Comparison of ENCODE assay signal across 8 mouse cellular contexts in the genomic region with DNA sequence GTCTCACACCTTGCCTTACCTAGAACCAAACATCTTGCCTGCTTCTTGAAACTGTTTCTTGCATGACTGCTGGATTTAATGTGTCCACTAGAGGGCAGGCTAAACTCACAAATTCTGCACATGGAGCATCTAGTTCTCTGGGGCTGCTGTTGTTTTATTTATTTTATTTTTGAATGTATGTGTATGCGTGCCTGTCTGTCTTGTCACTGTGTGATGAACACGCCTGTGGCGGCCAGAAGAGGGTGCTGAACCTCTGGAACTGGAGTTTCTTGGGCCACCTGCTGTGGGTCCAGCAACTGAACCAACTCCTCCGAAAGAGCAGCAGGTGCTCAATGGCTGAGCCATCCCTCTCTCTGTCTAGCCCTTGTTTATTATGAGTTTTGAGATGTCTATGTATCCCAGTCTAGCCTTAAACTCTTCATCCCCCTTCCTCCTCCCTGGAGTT. TPM values are rescaled to one million over a fixed set of nuclear protein-coding genes. Genes with fewer than 3 reads are reported as not detected.
A peak's percentile ranks its signal among the peaks of the same experiment; 100 is the strongest.
DNase-seq lines count a peak whose midpoint lies in the region; ATAC-seq and TF ChIP-seq lines count a peak whose summit lies in the region.

No protein-coding gene starts in this region.

- TF ChIP-seq CTCF in spleen, adult 2 months (IDR thresholded peaks at IDR 0.05; ENCODE audit: extremely low read depth, insufficient read depth, insufficient read length, insufficient replicate concordance): peak; percentile 46; the same call in 1 of the 2 replicates

- no peak overlapping the region for H3K4me2 ChIP-seq in embryonic facial prominence, embryonic 14.5 days (ENCODE audit: low read depth, low read length)
- no peak overlapping the region for H3K4me2 ChIP-seq in hindbrain, embryonic 12.5 days (replicated peaks)
- no peak overlapping the region for H3K4me2 ChIP-seq in limb, embryonic 11.5 days (ENCODE audit: low read depth, severe bottlenecking)
- H3K4me2 ChIP-seq in midbrain, embryonic 14.5 days (ENCODE audit: low read length): 0 out of 2 replicates have a peak overlapping the region, but pooled peaks have one; percentile 3

- DNase-seq in heart, adult 8-10 months (ENCODE audit: low spot score): peak; percentile 70
- no peak for DNase-seq in heart, postnatal 25 days (ENCODE audit: low spot score)
- peak; percentile 84 for DNase-seq in adipocyte (ENCODE audit: low spot score)
- peak; percentile 87 for DNase-seq in embryonic facial prominence, embryonic 14.5 days (ENCODE audit: low spot score)
- DNase-seq in limb, embryonic 11.5 days (ENCODE audit: low spot score): peak; percentile 76
- peak; percentile 92 for DNase-seq in midbrain, embryonic 14.5 days
- peak; percentile 45 to 80 for DNase-seq in spleen, adult 2 months (ENCODE audit: low read depth in 1 of 2, low spot score in 2 of 2)

- no peaks in the 10 kb centered on the region for H3K4me1 ChIP-seq in embryonic facial prominence, embryonic 14.5 days (ENCODE audit: control insufficient read depth, insufficient read depth, low read length)
- no peaks in the 10 kb centered on the region for H3K4me1 ChIP-seq in hindbrain, embryonic 12.5 days
- H3K4me1 ChIP-seq in limb, embryonic 11.5 days (ENCODE audit: control insufficient read depth, insufficient read depth, low read length): no peaks in the 10 kb centered on the region
- no peaks in the 10 kb centered on the region for H3K4me1 ChIP-seq in midbrain, embryonic 14.5 days (ENCODE audit: control insufficient read depth, insufficient read depth, low read length)
- H3K4me1 ChIP-seq in spleen, adult 2 months (ENCODE audit: control insufficient read depth, insufficient read depth, insufficient read length): no peaks in the 10 kb centered on the region

- intact Hi-C loops in heart, postnatal 25 days (cut with DNase I): loop anchor here (1.0 to 10.0 kb wide), 3 partner anchors 48 to 275 kb away; no protein-coding TSS in a partner anchor

- H3K4me3 ChIP-seq in embryonic facial prominence, embryonic 14.5 days (ENCODE audit: low read depth, low read length): no peak overlapping the region
- no peak overlapping the region for H3K4me3 ChIP-seq in hindbrain, embryonic 12.5 days
- no peak overlapping the region for H3K4me3 ChIP-seq in limb, embryonic 11.5 days (ENCODE audit: low read depth, low read length)
- H3K4me3 ChIP-seq in midbrain, embryonic 14.5 days (replicated peaks; ENCODE audit: low read depth, low read length): no peak overlapping the region
- H3K4me3 ChIP-seq in spleen, adult 2 months (ENCODE audit: extremely low read depth, insufficient read depth, insufficient read length): no peak overlapping the region

- H3K9me3 ChIP-seq in embryonic facial prominence, embryonic 14.5 days (ENCODE audit: control insufficient read depth, low read length): no peaks in the 10 kb centered on the region
- H3K9me3 ChIP-seq in hindbrain, embryonic 12.5 days (replicated peaks): no peaks in the 10 kb centered on the region
- no peaks in the 10 kb centered on the region for H3K9me3 ChIP-seq in limb, embryonic 11.5 days (ENCODE audit: control insufficient read depth, low read length)
- no peaks in the 10 kb centered on the region for H3K9me3 ChIP-seq in midbrain, embryonic 14.5 days (ENCODE audit: control insufficient read depth, low read length)

- H3K27ac ChIP-seq in embryonic facial prominence, embryonic 14.5 days (replicated peaks; ENCODE audit: low read depth, low read length): no peak overlapping the region
- no peak overlapping the region for H3K27ac ChIP-seq in hindbrain, embryonic 12.5 days
- H3K27ac ChIP-seq in limb, embryonic 11.5 days (replicated peaks; ENCODE audit: low read depth, low read length): no peak overlapping the region
- H3K27ac ChIP-seq in midbrain, embryonic 14.5 days (replicated peaks; ENCODE audit: low read depth, low read length): no peak overlapping the region
- no peak overlapping the region for H3K27ac ChIP-seq in spleen, adult 2 months (ENCODE audit: insufficient read depth, low read length)

- H3K9ac ChIP-seq in embryonic facial prominence, embryonic 14.5 days (ENCODE audit: low read depth, low read length): no peak overlapping the region
- H3K9ac ChIP-seq in hindbrain, embryonic 12.5 days: no peak overlapping the region
- no peak overlapping the region for H3K9ac ChIP-seq in limb, embryonic 11.5 days (ENCODE audit: low read length)
- H3K9ac ChIP-seq in midbrain, embryonic 14.5 days (replicated peaks; ENCODE audit: low read length): no peak overlapping the region

- no peaks in the 10 kb centered on the region for H3K27me3 ChIP-seq in embryonic facial prominence, embryonic 14.5 days (replicated peaks; ENCODE audit: control insufficient read depth, insufficient read depth, low read length)
- H3K27me3 ChIP-seq in hindbrain, embryonic 12.5 days: no peaks in the 10 kb centered on the region
- H3K27me3 ChIP-seq in limb, embryonic 11.5 days (ENCODE audit: control insufficient read depth, insufficient read depth, low read length): no peaks in the 10 kb centered on the region
- H3K27me3 ChIP-seq in midbrain, embryonic 14.5 days (ENCODE audit: control insufficient read depth, insufficient read depth, low read length): no peaks in the 10 kb centered on the region
- H3K27me3 ChIP-seq in spleen, adult 2 months (ENCODE audit: control insufficient read depth, insufficient read depth, low read length): no peaks in the 10 kb centered on the region

- H3K36me3 ChIP-seq in embryonic facial prominence, embryonic 14.5 days (ENCODE audit: control insufficient read depth, insufficient read depth, low read length): no peaks in the 10 kb centered on the region
- no peaks in the 10 kb centered on the region for H3K36me3 ChIP-seq in hindbrain, embryonic 12.5 days
- H3K36me3 ChIP-seq in limb, embryonic 11.5 days (ENCODE audit: control insufficient read depth, insufficient read depth, low read length): no peaks in the 10 kb centered on the region
- no peaks in the 10 kb centered on the region for H3K36me3 ChIP-seq in midbrain, embryonic 14.5 days (ENCODE audit: control insufficient read depth, insufficient read depth, low read length)
- no peaks in the 10 kb centered on the region for H3K36me3 ChIP-seq in spleen, adult 2 months (ENCODE audit: control insufficient read depth, insufficient read depth, low read length)

- 13% methylated on average over 4 of the region's 4 CpGs for WGBS in embryonic facial prominence, embryonic 14.5 days
- WGBS in hindbrain, embryonic 12.5 days: 13% methylated on average over 4 of the region's 4 CpGs
- 24% methylated on average over 4 of the region's 4 CpGs for WGBS in limb, embryonic 11.5 days
- 7% methylated on average over 4 of the region's 4 CpGs for WGBS in midbrain, embryonic 14.5 days
- 5% methylated on average over 4 of the region's 4 CpGs for whole genome bisulfite sequencing in spleen, adult 2 months

- peak; percentile 83 for ATAC-seq in embryonic facial prominence, embryonic 14.5 days (ENCODE audit: low read depth)
- ATAC-seq in hindbrain, embryonic 12.5 days (ENCODE audit: low FRiP score): peak; percentile 80
- peak; percentile 67; the same call in 1 of the 2 replicates for ATAC-seq in limb, embryonic 11.5 days (ENCODE audit: insufficient number of reproducible peaks, low FRiP score, low TSS enrichment, low read depth)
- peak; percentile 76; the same call in 1 of the 2 replicates for ATAC-seq in midbrain, embryonic 14.5 days (ENCODE audit: low FRiP score, low TSS enrichment)

- TF ChIP-seq POLR2A in spleen, adult 2 months (IDR thresholded peaks at IDR 0.05; ENCODE audit: low read depth, low read length): no peak

RNA-seq across cellular contexts. Expression of gene Pik3c2b, which starts 5.9 kb away (rescaled TPM):
- total RNA-seq in heart, adult 8-10 months (2022): 10 to 100 TPM; 19.2 to 20.8 (median 19.9) TPM
- total RNA-seq in heart, postnatal 25 days (2021): 10 to 100 TPM; 19.9 to 21.2 TPM
- 7.0 and 7.1 TPM in 2 replicates for polyA plus RNA-seq in embryonic facial prominence, embryonic 14.5 days (2014; fragmentation: Nextera tagmentation; extraction: Ambion mirVana)
- 17.0 and 19.8 TPM in 2 replicates for polyA plus RNA-seq in hindbrain, embryonic 12.5 days (2016; fragmentation: Nextera tagmentation; extraction: Ambion mirVana)
- polyA plus RNA-seq in limb, embryonic 11.5 days (2014; fragmentation: Nextera tagmentation; extraction: Ambion mirVana): 6.4 and 7.7 TPM in 2 replicates
- polyA plus RNA-seq in midbrain, embryonic 14.5 days (2014; fragmentation: Nextera tagmentation; extraction: Ambion mirVana): 14.3 and 17.0 TPM in 2 replicates
- polyA plus RNA-seq in spleen, adult 2 months (2012; rRNA removed): 22.2 and 30.5 TPM in 2 replicates

RNA-seq across cellular contexts. Expression of gene Mdm4, which starts 9.2 kb away (rescaled TPM):
- 10 to 100 TPM; 19.5 to 30.7 (median 22.6) TPM for total RNA-seq in heart, adult 8-10 months (2022)
- total RNA-seq in heart, postnatal 25 days (2021): 10 to 100 TPM; 25.0 to 29.0 TPM
- polyA plus RNA-seq in embryonic facial prominence, embryonic 14.5 days (2014; fragmentation: Nextera tagmentation; extraction: Ambion mirVana): 33.4 and 40.3 TPM in 2 replicates
- polyA plus RNA-seq in hindbrain, embryonic 12.5 days (2016; fragmentation: Nextera tagmentation; extraction: Ambion mirVana): 47.6 and 49.1 TPM in 2 replicates
- polyA plus RNA-seq in limb, embryonic 11.5 days (2014; fragmentation: Nextera tagmentation; extraction: Ambion mirVana): 33.2 and 41.5 TPM in 2 replicates
- polyA plus RNA-seq in midbrain, embryonic 14.5 days (2014; fragmentation: Nextera tagmentation; extraction: Ambion mirVana): 52.5 and 53.5 TPM in 2 replicates
- 34.0 and 39.3 TPM in 2 replicates for polyA plus RNA-seq in spleen, adult 2 months (2012; rRNA removed)
